ENCODE assay signal across 20 mouse cellular contexts in the genomic region with DNA sequence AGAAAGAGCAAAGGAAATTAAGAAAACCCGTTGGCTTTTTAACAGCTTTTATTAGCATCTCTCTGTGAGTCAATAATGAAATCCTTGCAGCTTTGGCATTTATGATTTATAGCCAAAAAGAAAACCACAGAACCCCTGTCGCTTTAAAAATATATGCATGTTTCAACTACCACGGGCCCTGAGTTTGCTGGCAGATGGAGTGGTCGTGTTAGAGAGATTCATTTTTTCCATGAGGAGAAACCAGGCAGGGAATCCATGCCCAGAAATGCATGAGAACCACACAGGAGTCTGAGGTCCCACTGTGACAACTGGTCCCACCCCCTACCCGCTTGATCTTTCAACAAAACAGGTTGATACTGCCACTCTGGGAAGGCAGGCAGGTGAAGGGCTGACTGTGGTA.
"Had no signal": no experiment of that assay in that cellular context is flagged by ENCODE, and none has a peak within 500 bp of the region (broad histone marks: within the 10 kb centered on the region; RNA-seq: fewer than 3 reads in every experiment).

No protein-coding gene starts in this region.

- H3K27me3 ChIP-seq: kidney, embryonic 15.5 days; limb, embryonic 12.5 days; liver, embryonic 13.5 days; neural tube, embryonic 13.5 days; stomach, embryonic 15.5 days had no signal

- H3K9me3 ChIP-seq: kidney, embryonic 15.5 days; limb, embryonic 12.5 days; liver, embryonic 13.5 days; neural tube, embryonic 13.5 days; stomach, embryonic 15.5 days had no signal

- H3K36me3 ChIP-seq: kidney, embryonic 15.5 days; limb, embryonic 12.5 days; liver, embryonic 13.5 days; neural tube, embryonic 13.5 days; stomach, embryonic 15.5 days had no signal

- H3K4me2 ChIP-seq: kidney, embryonic 15.5 days; limb, embryonic 12.5 days; liver, embryonic 13.5 days; midbrain, embryonic 11.5 days; neural tube, embryonic 13.5 days; stomach, embryonic 15.5 days had no signal

- DNase-seq: kidney, adult 8-10 months; kidney, postnatal 10 days; kidney, postnatal 36 days; layer of hippocampus, postnatal 36 days; liver, embryonic 13.5 days; lung, adult 2 months; lung, postnatal 14 days; lung, postnatal 4 days; midbrain, embryonic 14.5 days; retina, postnatal 1 day; right cerebral cortex, postnatal 25 days; spleen, adult 18-20 months; thymus, postnatal 25 days had no signal

- H3K4me1 ChIP-seq: kidney, embryonic 15.5 days; neural tube, embryonic 13.5 days; stomach, embryonic 15.5 days had no signal

- H3K4me3 ChIP-seq: kidney, embryonic 15.5 days; left cerebral cortex, adult 2 months; limb, embryonic 12.5 days; liver, embryonic 13.5 days; myocyte; neural tube, embryonic 13.5 days; stomach, embryonic 15.5 days had no signal

- H3K27ac ChIP-seq: kidney, embryonic 15.5 days; left cerebral cortex, adult 2 months; limb, embryonic 12.5 days; liver, embryonic 13.5 days; neural tube, embryonic 13.5 days; stomach, embryonic 15.5 days had no signal

- H3K9ac ChIP-seq: kidney, embryonic 15.5 days; limb, embryonic 12.5 days; liver, embryonic 13.5 days; neural tube, embryonic 13.5 days; stomach, embryonic 15.5 days had no signal
